Mouse (Mus musculus) brain, embryonic 14.5 days (tissue): ENCODE results near the gene Gm15448. TPM values are rescaled to one million over a fixed set of nuclear protein-coding genes. Genes with fewer than 3 reads are reported as not detected.
"Not testable (repeated sequence)": the region's sequence is repeated elsewhere in the genome, so short reads cannot be mapped to it uniquely, and the experiment has no call there.

Experiments used
- DNase-seq: peaks from one replicate; pipeline ENCODE4 v3.0.0-alpha.2; 2011; ENCODE audit warnings: low read depth
- polyA plus RNA-seq: library from polyadenylated mRNA; depleted of rRNA; stranded (reverse); fragments of >200 nt; gene quantifications from 2 replicates; pipeline ENCODE4 v1.2.3, GENCODE M21; 2012; rRNA removed

The Gm15448 gene
- polyA plus RNA-seq, result 0.03 TPM in 1 of 2 replicates, not detected in the other

DNA sequence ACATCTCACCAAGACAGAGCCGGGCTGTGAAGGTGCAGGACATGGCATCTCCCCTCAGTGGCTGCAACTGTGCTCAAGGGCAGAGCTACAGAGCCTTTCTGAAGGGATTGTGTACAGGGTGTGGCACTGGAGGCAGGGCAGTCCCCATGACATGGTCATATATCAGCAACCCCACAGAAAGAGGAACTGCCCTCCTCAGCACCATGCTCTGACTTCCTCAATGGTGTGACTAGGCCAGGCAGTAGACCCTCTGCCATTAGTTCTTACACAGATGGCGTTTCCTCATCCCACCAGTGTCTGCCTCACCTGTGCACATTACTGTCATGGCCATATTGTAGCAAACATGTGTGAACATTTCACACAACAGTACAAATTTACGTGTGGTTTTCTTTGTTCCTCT lies at the start of gene Gm15448:
Gene Gm15448, minus strand, starts transcription at position 89 of the 400 bp plus-strand sequence.
- DNase-seq, result not testable (repeated sequence)

DNA sequence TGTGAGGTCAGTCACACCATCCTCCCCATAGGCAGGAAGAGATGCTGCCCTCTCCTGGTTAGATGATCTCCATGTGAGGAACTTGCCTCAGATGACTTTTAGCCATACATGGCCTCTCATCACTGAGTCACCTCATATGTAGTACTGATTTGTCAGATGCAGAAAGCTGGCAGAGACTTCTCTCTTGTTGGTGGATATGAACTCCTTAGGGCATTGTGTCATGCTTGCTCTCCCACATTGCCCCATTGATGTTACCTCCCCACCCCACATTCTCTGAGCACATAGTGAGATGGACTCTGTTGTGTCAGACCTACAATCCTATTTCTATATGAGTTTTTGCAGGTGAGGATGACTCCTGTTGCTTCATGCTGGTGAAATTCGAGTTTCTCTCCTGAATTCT lies 49.5 kb upstream of the Gm15448 start:
- not testable (repeated sequence) for DNase-seq

DNA sequence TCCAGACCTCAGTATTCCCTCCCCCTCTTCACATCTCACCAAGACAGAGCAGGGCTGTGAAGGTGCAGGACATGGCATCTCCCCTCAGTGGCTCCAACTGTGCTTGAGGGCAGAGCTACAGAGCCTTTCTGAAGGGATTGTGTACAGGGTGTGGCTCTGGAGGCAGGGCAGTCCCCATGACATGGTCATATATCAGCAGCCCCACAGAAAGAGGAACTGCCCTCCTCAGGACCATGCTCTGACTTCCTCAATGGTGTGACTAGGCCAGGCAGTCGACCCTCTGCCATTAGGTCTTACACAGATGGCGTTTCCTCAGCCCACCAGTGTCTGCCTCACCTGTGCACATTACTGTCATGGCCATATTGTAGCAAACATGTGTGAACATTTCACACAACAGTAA lies 19.5 kb upstream of the Gm15448 start, which contains the start of gene Pira2:
Gene Pira2, minus strand, starts transcription at position 101 of the 400 bp plus-strand sequence.
- not testable (repeated sequence) for DNase-seq

DNA sequence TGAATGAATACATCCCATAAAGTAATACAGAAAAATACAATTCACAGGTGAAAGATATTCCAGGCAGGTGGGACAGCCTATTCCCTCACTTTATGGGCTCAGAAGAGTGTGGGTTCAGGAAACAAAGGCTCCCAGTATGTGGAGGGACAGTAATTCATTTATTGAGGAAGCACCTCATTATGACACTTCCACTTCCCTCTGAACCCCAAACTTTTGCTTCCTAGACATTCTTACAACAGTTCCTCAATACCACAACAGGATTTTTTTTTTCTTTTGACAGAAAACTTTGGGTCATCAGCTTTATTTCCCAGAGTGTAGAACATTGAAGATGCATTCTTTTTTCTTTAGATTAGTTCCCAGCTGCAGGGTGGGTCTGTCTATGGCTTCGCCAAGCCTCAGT lies 12.4 kb upstream of the Gm15448 start:
- not testable (repeated sequence) for DNase-seq

DNA sequence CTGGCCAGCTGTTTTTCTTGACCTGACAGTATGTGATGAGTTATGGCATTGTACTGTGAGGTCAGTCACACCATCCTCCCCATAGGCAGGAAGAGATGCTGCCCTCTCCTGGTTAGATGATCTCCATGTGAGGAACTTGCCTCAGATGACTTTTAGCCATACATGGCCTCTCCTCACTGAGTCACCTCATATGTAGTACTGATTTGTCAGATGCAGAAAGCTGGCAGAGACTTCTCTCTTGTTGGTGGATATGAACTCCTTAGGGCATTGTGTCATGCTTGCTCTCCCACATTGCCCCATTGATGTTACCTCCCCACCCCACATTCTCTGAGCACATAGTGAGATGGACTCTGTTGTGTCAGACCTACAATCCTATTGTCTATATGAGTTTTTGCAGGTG lies 5.1 kb upstream of the Gm15448 start:
- not testable (repeated sequence) for DNase-seq

DNA sequence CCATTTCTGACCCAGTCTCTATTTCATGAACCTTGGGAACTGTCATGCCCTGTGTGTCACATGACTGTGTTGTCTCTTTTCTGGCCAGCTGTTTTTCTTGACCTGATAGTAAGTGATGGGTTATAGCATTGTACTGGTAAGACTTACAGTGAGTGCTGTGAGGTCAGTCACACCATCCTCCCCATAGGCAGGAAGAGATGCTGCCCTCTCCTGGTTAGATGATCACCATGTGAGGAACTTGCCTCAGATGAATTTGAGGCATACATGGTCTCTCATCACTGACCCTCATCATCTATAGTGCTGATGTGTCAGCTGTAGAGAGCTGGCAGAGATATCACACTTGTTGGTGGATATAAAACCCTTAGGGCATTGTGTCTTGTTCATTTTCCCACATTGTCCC lies 13.6 kb downstream of the Gm15448 start:
- DNase-seq, result not testable (repeated sequence)

DNA sequence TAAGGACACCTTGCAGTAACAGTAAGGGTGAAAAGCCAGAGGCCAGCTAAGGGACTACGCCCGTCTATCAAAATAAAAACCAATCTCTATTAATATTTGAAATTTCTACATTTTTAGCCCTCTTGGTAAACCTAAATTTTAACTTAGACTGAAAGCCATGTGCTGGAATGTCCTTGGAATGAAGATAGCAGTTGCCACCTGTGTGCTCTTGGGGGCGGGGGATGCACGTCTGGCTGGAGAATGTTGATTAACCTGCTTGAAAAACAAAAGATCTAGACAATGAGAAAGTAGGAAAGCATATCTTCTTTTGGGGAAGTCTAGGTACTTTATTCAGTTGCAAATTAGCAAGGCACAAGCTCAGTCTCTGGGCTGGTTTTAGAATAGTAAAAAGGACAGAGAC lies 22.6 kb downstream of the Gm15448 start:
- not testable (repeated sequence) for DNase-seq

DNA sequence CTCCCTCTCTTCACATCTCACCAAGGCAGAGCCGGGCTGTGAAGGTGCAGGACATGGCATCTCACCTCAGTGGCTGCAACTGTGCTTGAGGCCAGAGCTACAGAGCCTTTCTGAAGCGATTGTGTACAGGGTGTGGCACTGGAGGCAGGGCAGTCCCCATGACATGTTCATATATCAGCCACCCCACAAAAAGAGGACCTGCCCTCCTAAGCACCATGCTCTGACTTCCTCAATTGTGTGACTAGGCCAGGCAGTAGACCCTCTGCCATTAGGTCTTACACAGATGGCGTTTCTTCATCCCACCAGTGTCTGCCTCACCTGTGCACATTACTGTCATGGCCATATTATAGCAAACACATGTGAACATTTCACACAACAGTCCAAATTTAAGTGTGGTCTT lies 25.5 kb downstream of the Gm15448 start:
- DNase-seq, result not testable (repeated sequence)

DNA sequence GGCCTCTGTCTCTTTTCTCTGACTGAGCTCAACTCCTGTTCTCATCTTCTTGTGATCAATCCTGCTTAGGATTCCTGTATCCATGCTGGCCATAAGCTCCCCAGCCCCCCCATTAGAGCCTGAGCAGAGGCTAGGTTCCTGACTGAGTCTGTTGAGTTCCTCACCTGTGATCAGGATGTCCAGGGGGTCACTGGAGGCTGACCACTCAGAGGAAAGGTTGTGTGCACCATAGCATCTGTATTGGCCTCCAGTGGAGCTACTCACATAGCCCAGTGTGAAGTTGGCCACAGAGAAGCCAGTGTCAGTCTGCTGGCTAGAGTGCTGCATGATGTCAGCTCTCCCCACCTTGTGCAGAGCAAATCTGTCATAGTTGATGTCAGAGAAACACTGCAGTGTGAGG lies 29.2 kb downstream of the Gm15448 start:
- DNase-seq, result not testable (repeated sequence)

Other genes with a start within 250 kb of the Gm15448 start
- 1.7 and 1.8 TPM in 2 replicates for gene Oscar, start 209.5 kb downstream of the Gm15448 start, polyA plus RNA-seq
- gene Ndufa3, start 208.3 kb downstream of the Gm15448 start, polyA plus RNA-seq, result 198 and 266 TPM in 2 replicates
- gene Tfpt, start 195.8 kb downstream of the Gm15448 start, polyA plus RNA-seq, result 26.1 and 27.6 TPM in 2 replicates
- 68.2 and 70.7 TPM in 2 replicates for gene Prpf31, start 195.7 kb downstream of the Gm15448 start, polyA plus RNA-seq
- gene Cnot3, start 180.4 kb downstream of the Gm15448 start, polyA plus RNA-seq, result 64.9 and 80.1 TPM in 2 replicates
- gene Leng1, start 159.8 kb downstream of the Gm15448 start, polyA plus RNA-seq, result 6.6 and 8.6 TPM in 2 replicates
- gene Tmc4, start 148.1 kb downstream of the Gm15448 start, polyA plus RNA-seq, result 13.7 and 14.1 TPM in 2 replicates
- gene Tsen34, start 132.8 kb downstream of the Gm15448 start, polyA plus RNA-seq, result 190 and 235 TPM in 2 replicates
- gene Mboat7, start 132.2 kb downstream of the Gm15448 start, polyA plus RNA-seq, result 78.7 and 103 TPM in 2 replicates
- gene Rps9, start 121.7 kb downstream of the Gm15448 start, polyA plus RNA-seq, result 2,419 and 2,655 TPM in 2 replicates
- gene Pirb, start 105.3 kb downstream of the Gm15448 start, polyA plus RNA-seq, result 0.18 and 0.34 TPM in 2 replicates
- not detected in 2 replicates for gene Pira2, start 19.4 kb upstream of the Gm15448 start, polyA plus RNA-seq
- gene Gm14548, start 72.4 kb upstream of the Gm15448 start, polyA plus RNA-seq, result not detected in 2 replicates
- 0.04 TPM in 1 of 2 replicates, not detected in the other for gene Lilra6, start 89.8 kb upstream of the Gm15448 start, polyA plus RNA-seq
- 3.7 TPM in 2 replicates for gene Lair1, start 237.5 kb upstream of the Gm15448 start, polyA plus RNA-seq